Comparison of ENCODE assay signal across 16 mouse cellular contexts in genomic region chr4:140615771-140616170, GRCm38 (mm10). TPM values are rescaled to one million over a fixed set of nuclear protein-coding genes. Genes with fewer than 3 reads are reported as not detected.
A peak's percentile ranks its signal among the peaks of the same experiment; 100 is the strongest.
DNase-seq lines count a peak whose midpoint lies in the region; ATAC-seq and TF ChIP-seq lines count a peak whose summit lies in the region.
"Had no signal": no experiment of that assay in that cellular context is flagged by ENCODE, and none has a peak within 500 bp of the region (broad histone marks: within the 10 kb centered on the region; RNA-seq: fewer than 3 reads in every experiment).

No protein-coding gene starts in this region.

- H3K27ac ChIP-seq in kidney, adult 2 months (ENCODE audit: insufficient read depth, low read depth, low read length) = peak overlapping the region; percentile 52
- H3K27ac ChIP-seq in midbrain, embryonic 10.5 days (replicated peaks) = peak overlapping the region; percentile 25; the same call in 1 of the 2 replicates
- no peak overlapping the region for H3K27ac ChIP-seq in midbrain, embryonic 15.5 days
- H3K27ac ChIP-seq in lung, embryonic 16.5 days (ENCODE audit: low read length) = peak overlapping the region; percentile 7; the same call in 1 of the 2 replicates

- H3K4me2 ChIP-seq in midbrain, embryonic 15.5 days = no peak overlapping the region
- no peak overlapping the region for H3K4me2 ChIP-seq in lung, embryonic 16.5 days (ENCODE audit: low read depth, low read length)
- H3K4me2 ChIP-seq: liver, embryonic 11.5 days had no signal

- H3K4me3 ChIP-seq in kidney, adult 2 months (ENCODE audit: insufficient read depth, low read depth, low read length) = no peak overlapping the region
- no peak overlapping the region for H3K4me3 ChIP-seq in midbrain, embryonic 10.5 days
- no peak overlapping the region for H3K4me3 ChIP-seq in midbrain, embryonic 15.5 days
- H3K4me3 ChIP-seq in lung, embryonic 16.5 days (ENCODE audit: low read length) = no peak overlapping the region

- H3K36me3 ChIP-seq in kidney, adult 2 months (ENCODE audit: control insufficient read depth, insufficient read depth, low read length) = no peaks in the 10 kb centered on the region
- peaks cover 62% of the 10 kb centered on the region for H3K36me3 ChIP-seq in midbrain, embryonic 10.5 days
- H3K36me3 ChIP-seq in midbrain, embryonic 15.5 days (replicated peaks) = peaks cover 2% of the 10 kb centered on the region; the same call in 1 of the 2 replicates
- no peaks in the 10 kb centered on the region for H3K36me3 ChIP-seq in lung, embryonic 16.5 days (ENCODE audit: control insufficient read depth, insufficient read depth, low read length)

- no peak for DNase-seq in kidney, adult 2 months
- DNase-seq in kidney, postnatal 25 days = no peak
- no peak for DNase-seq in midbrain, embryonic 10.5 days (ENCODE audit: low spot score)
- no peak for DNase-seq in embryo, embryonic 9.5 days (ENCODE audit: extremely low spot score)
- no peak for DNase-seq in adrenal gland, postnatal 10 days
- DNase-seq: cerebellum, postnatal 10 days; embryo, embryonic 11 days; gastrocnemius, postnatal 10 days; heart, postnatal 4 days; midbrain, embryonic 14.5 days; right cerebral cortex, postnatal 4 days; thymus, adult 2 months had no signal

- no peak for TF ChIP-seq POLR2A in kidney, adult 2 months (IDR thresholded peaks at IDR 0.05; ENCODE audit: low read depth, low read length)

- H3K4me1 ChIP-seq in kidney, adult 2 months (ENCODE audit: control insufficient read depth, insufficient read depth, low read length) = peaks cover 29% of the 10 kb centered on the region
- H3K4me1 ChIP-seq in midbrain, embryonic 10.5 days = peaks cover 54% of the 10 kb centered on the region
- peaks cover 19% of the 10 kb centered on the region for H3K4me1 ChIP-seq in midbrain, embryonic 15.5 days
- peaks cover 29% of the 10 kb centered on the region for H3K4me1 ChIP-seq in lung, embryonic 16.5 days (replicated peaks; ENCODE audit: control insufficient read depth, insufficient read depth, low read length)

- H3K9me3 ChIP-seq in midbrain, embryonic 10.5 days (replicated peaks) = no peaks in the 10 kb centered on the region
- no peaks in the 10 kb centered on the region for H3K9me3 ChIP-seq in midbrain, embryonic 15.5 days
- no peaks in the 10 kb centered on the region for H3K9me3 ChIP-seq in lung, embryonic 16.5 days (ENCODE audit: control insufficient read depth, low read length)

- no peaks in the 10 kb centered on the region for H3K27me3 ChIP-seq in kidney, adult 2 months (replicated peaks; ENCODE audit: control insufficient read depth, insufficient read depth, low read length)
- H3K27me3 ChIP-seq in midbrain, embryonic 10.5 days (ENCODE audit: low read depth, poor library complexity, severe bottlenecking) = no peaks in the 10 kb centered on the region
- no peaks in the 10 kb centered on the region for H3K27me3 ChIP-seq in midbrain, embryonic 15.5 days (replicated peaks)
- no peaks in the 10 kb centered on the region for H3K27me3 ChIP-seq in lung, embryonic 16.5 days (ENCODE audit: control insufficient read depth, insufficient read depth, low read depth, low read length)

- no peak overlapping the region for H3K9ac ChIP-seq in midbrain, embryonic 15.5 days
- H3K9ac ChIP-seq in lung, embryonic 16.5 days (ENCODE audit: low read length) = no peak overlapping the region

- no peak for ATAC-seq in midbrain, embryonic 15.5 days (replicated peaks)
- ATAC-seq in lung, embryonic 16.5 days (ENCODE audit: low read depth) = no peak
- ATAC-seq: CD4-positive, CD25-positive, alpha-beta regulatory T cell, adult 4 months had no signal

- no peak for TF ChIP-seq CTCF in kidney, adult 2 months (conservative IDR thresholded peaks at IDR 0.05; ENCODE audit: insufficient read depth, insufficient read length, low read depth, low read length)

- WGBS in kidney, adult 2 months = 45% methylated on average over 7 of the region's 7 CpGs
- 90% methylated on average over 7 of the region's 7 CpGs for whole genome bisulfite sequencing in midbrain, embryonic 10.5 days
- WGBS in midbrain, embryonic 15.5 days = 91% methylated on average over 7 of the region's 7 CpGs
- 62% methylated on average over 7 of the region's 7 CpGs for WGBS in lung, embryonic 16.5 days

RNA-seq across cellular contexts. Expression of gene Arhgef10l, which starts 50.0 kb away (rescaled TPM):
- polyA plus RNA-seq in kidney, adult 2 months (2012; rRNA removed) = 42.0 and 56.2 TPM in 2 replicates
- 25.1 and 32.4 TPM in 2 replicates for polyA plus RNA-seq in midbrain, embryonic 10.5 days (2016; fragmentation: Nextera tagmentation; extraction: Ambion mirVana)
- 30.7 and 31.5 TPM in 2 replicates for polyA plus RNA-seq in midbrain, embryonic 15.5 days (2015; fragmentation: Nextera tagmentation; extraction: Ambion mirVana)
- 15.5 and 15.8 TPM in 2 replicates for polyA plus RNA-seq in lung, embryonic 16.5 days (2015; fragmentation: Nextera tagmentation; extraction: Ambion mirVana)
- 10 to 100 TPM; 17.5 to 25.7 TPM for total RNA-seq in adrenal gland, postnatal 10 days (2021)
